Mouse (Mus musculus): ENCODE data around the gene Tap2. TPM values are rescaled to one million over a fixed set of nuclear protein-coding genes. Genes with fewer than 3 reads are reported as not detected.

Gene Tap2
- polyA plus RNA-seq (2012): 0.83 and 1.0 TPM in 2 replicates

- Histone ChIP-seq H3K9me3 (ENCODE audit: control insufficient read depth, low read length) (no peaks in the 10 kb centered on the region), H3K4me1 (ENCODE audit: control insufficient read depth) (peaks cover 28% of the 10 kb centered on the region), H3K4me3 (replicated peaks) (peak within 1 kb of the TSS; percentile 99), H3K27me3 (ENCODE audit: control insufficient read depth) (peaks cover 14% of the 10 kb centered on the region), H3K36me3 (ENCODE audit: control insufficient read depth) (no peaks in the 10 kb centered on the region)
- TF ChIP-seq TAL1 (IDR thresholded peaks at IDR 0.05; ENCODE audit: low read length) (no peak), GATA1 (IDR thresholded peaks at IDR 0.05; ENCODE audit: low read length) (no peak)
Observed at GRCm38 (mm10) chr17:34203444-34203843, at the start of gene Tap2. Tap2 (plus strand) TSS chr17:34203527.

GRCm38 (mm10) chr17:34155534-34155933 lies 47.8 kb upstream of the Tap2 start:
- Histone ChIP-seq H3K36me3 (ENCODE audit: control insufficient read depth) (no peaks in the 10 kb centered on the region), H3K4me1 (ENCODE audit: control insufficient read depth) (no peaks in the 10 kb centered on the region), H3K27me3 (ENCODE audit: control insufficient read depth) (no peaks in the 10 kb centered on the region), H3K4me3 (replicated peaks) (no peak overlapping the region), H3K9me3 (ENCODE audit: control insufficient read depth, low read length) (no peaks in the 10 kb centered on the region)
- TF ChIP-seq TAL1 (IDR thresholded peaks at IDR 0.05; ENCODE audit: low read length) (no peak), GATA1 (IDR thresholded peaks at IDR 0.05; ENCODE audit: low read length) (no peak)

DNA sequence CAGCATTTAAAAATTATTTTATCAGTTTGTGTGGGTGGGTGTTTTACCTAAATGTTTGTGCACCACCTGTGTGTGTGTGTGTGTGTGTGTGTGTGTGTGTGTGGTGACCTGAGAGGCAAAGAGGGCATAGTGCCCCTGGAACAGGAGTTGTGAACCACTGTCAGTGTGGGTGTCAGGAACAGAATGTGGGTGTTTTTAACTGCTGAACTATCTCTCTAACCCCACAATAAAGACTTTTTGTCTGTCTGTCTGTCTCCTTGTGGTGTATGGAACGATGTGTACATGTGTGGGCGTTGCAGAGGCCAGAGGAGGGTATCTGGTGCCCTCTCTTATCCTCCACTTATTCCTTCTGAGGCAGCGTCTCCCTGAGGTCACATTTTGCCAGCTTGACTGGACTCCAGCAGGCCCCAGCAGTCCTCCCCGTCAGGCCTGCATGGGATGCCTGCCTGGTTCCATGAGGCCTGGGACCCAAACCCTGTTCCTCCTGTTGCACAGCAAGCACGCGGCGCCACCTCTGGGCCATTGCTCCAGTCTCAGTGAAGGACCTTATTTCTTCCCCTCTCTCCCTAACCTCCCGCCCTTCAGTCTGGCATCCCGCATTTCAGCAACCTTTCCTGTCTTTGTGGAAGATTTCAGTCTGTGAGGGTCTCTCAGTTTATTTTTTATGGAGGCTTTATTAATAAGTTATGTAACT lies 39.0 kb upstream of the Tap2 start:
- Histone ChIP-seq H3K36me3 (ENCODE audit: control insufficient read depth) (no peaks in the 10 kb centered on the region), H3K27me3 (ENCODE audit: control insufficient read depth) (peaks cover 4% of the 10 kb centered on the region; the same call in 1 of the 2 replicates), H3K4me1 (ENCODE audit: control insufficient read depth) (no peaks in the 10 kb centered on the region), H3K9me3 (ENCODE audit: control insufficient read depth, low read length) (peaks cover 6% of the 10 kb centered on the region), H3K4me3 (replicated peaks) (no peak overlapping the region)
- no peak for TF ChIP-seq GATA1 (IDR thresholded peaks at IDR 0.05; ENCODE audit: low read length)
- no peak for TF ChIP-seq TAL1 (IDR thresholded peaks at IDR 0.05; ENCODE audit: low read length)

DNA sequence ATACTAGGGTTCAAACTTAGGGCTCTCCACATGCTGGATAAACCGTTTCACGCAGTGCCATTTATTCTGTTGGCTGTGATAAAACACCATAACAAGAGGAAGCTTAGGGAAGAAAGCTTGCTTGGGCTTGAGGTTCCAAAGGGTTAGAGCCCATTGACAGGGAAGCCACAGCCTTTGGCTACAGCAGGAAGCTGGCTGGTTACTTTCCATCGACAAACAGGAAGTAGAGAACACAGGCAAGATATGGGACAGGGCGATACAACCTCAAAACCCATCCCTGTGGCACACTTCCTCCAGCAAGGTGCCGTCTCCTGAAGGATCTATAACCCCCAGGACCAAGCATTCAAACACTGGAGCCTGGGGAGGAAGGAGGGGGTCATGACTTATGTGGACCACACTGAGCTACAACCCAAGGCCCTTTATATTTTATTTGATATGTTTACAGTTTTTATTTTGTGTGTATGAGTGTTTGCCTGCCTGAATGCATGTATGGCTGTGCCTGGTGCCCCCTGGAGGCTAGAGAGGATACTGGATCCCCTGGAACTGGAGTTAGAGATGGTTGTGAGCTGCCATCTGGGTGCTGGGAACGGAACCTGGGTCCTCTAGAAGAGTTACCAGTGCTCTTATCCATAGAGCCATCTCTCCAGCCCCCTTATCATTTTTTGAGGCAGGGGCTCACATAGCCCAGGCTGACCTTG lies 38.1 kb upstream of the Tap2 start:
- TF ChIP-seq GATA1 (IDR thresholded peaks at IDR 0.05; ENCODE audit: low read length) (no peak), TAL1 (IDR thresholded peaks at IDR 0.05; ENCODE audit: low read length) (no peak)
- Histone ChIP-seq H3K4me3 (replicated peaks) (no peak overlapping the region), H3K27me3 (ENCODE audit: control insufficient read depth) (peaks cover 4% of the 10 kb centered on the region; the same call in 1 of the 2 replicates), H3K36me3 (ENCODE audit: control insufficient read depth) (no peaks in the 10 kb centered on the region), H3K9me3 (ENCODE audit: control insufficient read depth, low read length) (peaks cover 8% of the 10 kb centered on the region), H3K4me1 (ENCODE audit: control insufficient read depth) (no peaks in the 10 kb centered on the region)

GRCm38 (mm10) chr17:34169279-34169678 lies 34.0 kb upstream of the Tap2 start:
- Histone ChIP-seq H3K9me3 (ENCODE audit: control insufficient read depth, low read length) (peaks cover 12% of the 10 kb centered on the region), H3K27me3 (ENCODE audit: control insufficient read depth) (peaks cover 7% of the 10 kb centered on the region), H3K4me1 (ENCODE audit: control insufficient read depth) (peaks cover 4% of the 10 kb centered on the region; the same call in 1 of the 2 replicates), H3K4me3 (replicated peaks) (no peak overlapping the region), H3K36me3 (ENCODE audit: control insufficient read depth) (no peaks in the 10 kb centered on the region)
- TF ChIP-seq TAL1 (IDR thresholded peaks at IDR 0.05; ENCODE audit: low read length) (no peak), GATA1 (IDR thresholded peaks at IDR 0.05; ENCODE audit: low read length) (no peak)

- H3K36me3 ChIP-seq (ENCODE audit: control insufficient read depth): no peaks in the 10 kb centered on the region
- H3K4me3 ChIP-seq (replicated peaks): no peak overlapping the region
- peaks cover 7% of the 10 kb centered on the region for H3K27me3 ChIP-seq (ENCODE audit: control insufficient read depth)
- peaks cover 11% of the 10 kb centered on the region for H3K9me3 ChIP-seq (ENCODE audit: control insufficient read depth, low read length)
- TF ChIP-seq TAL1 (IDR thresholded peaks at IDR 0.05; ENCODE audit: low read length) (no peak), GATA1 (IDR thresholded peaks at IDR 0.05; ENCODE audit: low read length) (no peak)
- peaks cover 4% of the 10 kb centered on the region; the same call in 1 of the 2 replicates for H3K4me1 ChIP-seq (ENCODE audit: control insufficient read depth)
Observed at GRCm38 (mm10) chr17:34170487-34170876, 32.8 kb upstream of the Tap2 start.

- Histone ChIP-seq H3K36me3 (ENCODE audit: control insufficient read depth) (no peaks in the 10 kb centered on the region), H3K4me1 (ENCODE audit: control insufficient read depth) (peaks cover 4% of the 10 kb centered on the region; the same call in 1 of the 2 replicates), H3K27me3 (ENCODE audit: control insufficient read depth) (peaks cover 7% of the 10 kb centered on the region), H3K9me3 (ENCODE audit: control insufficient read depth, low read length) (peaks cover 8% of the 10 kb centered on the region), H3K4me3 (replicated peaks) (no peak overlapping the region)
- TF ChIP-seq GATA1 (IDR thresholded peaks at IDR 0.05; ENCODE audit: low read length) (no peak), TAL1 (IDR thresholded peaks at IDR 0.05; ENCODE audit: low read length) (no peak)
Observed at GRCm38 (mm10) chr17:34170877-34171498, 32.3 kb upstream of the Tap2 start.

DNA sequence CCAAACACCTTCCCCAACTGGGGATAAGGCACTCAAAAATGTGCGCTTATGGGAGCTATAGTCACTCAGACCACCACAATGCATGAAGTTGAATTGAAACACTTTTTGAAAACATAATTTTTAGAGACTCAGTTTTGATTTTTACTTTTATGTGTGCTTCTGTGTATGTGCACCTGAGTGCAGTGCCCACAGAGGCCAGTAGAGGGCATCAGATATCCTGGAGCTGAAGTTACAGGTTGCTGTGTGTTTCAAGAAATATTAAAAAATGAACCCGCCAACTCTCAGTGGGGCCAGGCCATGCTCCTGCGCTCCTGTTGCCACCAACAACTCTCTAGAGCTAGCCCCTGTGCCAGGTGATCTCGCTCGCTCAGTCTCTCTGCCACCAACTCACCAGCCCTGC lies 30.8 kb upstream of the Tap2 start:
- Histone ChIP-seq H3K4me3 (replicated peaks) (no peak overlapping the region), H3K27me3 (ENCODE audit: control insufficient read depth) (peaks cover 7% of the 10 kb centered on the region), H3K9me3 (ENCODE audit: control insufficient read depth, low read length) (peaks cover 19% of the 10 kb centered on the region), H3K4me1 (ENCODE audit: control insufficient read depth) (peaks cover 4% of the 10 kb centered on the region; the same call in 1 of the 2 replicates), H3K36me3 (ENCODE audit: control insufficient read depth) (no peaks in the 10 kb centered on the region)
- TF ChIP-seq TAL1 (IDR thresholded peaks at IDR 0.05; ENCODE audit: low read length) (no peak), GATA1 (IDR thresholded peaks at IDR 0.05; ENCODE audit: low read length) (no peak)

GRCm38 (mm10) chr17:34174075-34174474 lies 29.3 kb upstream of the Tap2 start:
- Histone ChIP-seq H3K4me3 (replicated peaks) (no peak overlapping the region), H3K4me1 (ENCODE audit: control insufficient read depth) (peaks cover 4% of the 10 kb centered on the region; the same call in 1 of the 2 replicates), H3K36me3 (ENCODE audit: control insufficient read depth) (no peaks in the 10 kb centered on the region), H3K9me3 (ENCODE audit: control insufficient read depth, low read length) (peaks cover 20% of the 10 kb centered on the region), H3K27me3 (ENCODE audit: control insufficient read depth) (peaks cover 3% of the 10 kb centered on the region)
- TF ChIP-seq GATA1 (IDR thresholded peaks at IDR 0.05; ENCODE audit: low read length): no peak
- no peak for TF ChIP-seq TAL1 (IDR thresholded peaks at IDR 0.05; ENCODE audit: low read length)

Data from erythroblast, embryonic 14.5 days (primary cell).